Mouse (Mus musculus) B cell, adult 2 months (primary cell): ENCODE results near the gene H3f3a.

ENCODE experiments used
- DNase-seq, 2 experiments: peaks; one replicate each; pipeline ENCODE4 v3.0.0; 2022

H3f3a gene

DNA sequence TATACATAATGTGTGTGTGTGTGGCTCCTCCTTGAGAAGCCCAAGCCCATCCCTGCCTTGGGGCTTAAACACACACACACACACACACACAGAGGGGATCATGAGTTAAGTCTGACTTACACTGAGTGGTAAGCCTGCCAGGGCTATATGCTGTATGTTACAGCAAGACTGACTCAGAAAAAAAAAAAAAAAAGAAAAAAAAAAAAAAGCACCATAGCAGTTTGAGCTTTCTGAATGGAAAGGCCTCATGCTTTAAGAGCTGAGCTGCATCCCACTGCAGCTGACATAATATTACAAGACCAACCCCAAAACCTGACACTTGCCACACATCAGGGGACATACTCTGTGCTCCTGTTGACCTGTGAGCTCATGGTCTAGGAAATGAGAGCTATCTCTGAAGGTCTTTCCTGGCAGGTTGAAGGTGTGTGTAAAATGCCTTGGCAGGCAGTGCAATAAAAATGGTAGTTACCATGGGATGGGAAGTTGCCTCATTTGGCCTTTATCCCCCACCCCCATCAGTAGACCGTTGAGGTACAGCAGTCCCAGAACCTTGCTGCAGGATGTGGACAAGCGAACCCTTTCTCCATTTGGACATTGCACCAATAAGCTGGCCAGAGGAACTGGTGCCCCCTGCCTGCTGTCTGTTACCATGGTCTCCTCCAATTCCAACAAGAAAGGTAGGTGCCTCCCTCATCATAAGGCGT lies 56.3 kb downstream of the H3f3a start:
- no peak for DNase-seq

DNA sequence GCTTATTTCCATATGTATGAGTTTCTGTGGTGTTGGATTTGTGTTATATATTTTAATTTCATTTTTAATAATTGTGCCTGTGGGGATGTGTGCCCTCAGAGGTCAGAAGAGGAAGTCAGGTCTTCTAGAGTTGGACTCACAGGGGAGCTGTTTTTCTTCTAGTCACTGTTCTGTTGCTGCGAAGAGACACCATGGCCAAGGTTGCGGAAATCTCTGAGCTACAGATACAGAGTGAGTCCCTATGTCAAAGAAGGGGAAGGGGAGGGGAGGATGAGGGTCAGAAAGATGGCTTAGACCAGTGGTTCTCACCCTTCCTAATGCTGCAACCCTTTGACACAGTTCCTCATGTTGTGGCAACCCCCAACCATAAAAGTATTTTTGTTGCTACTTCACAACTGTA lies 57.0 kb downstream of the H3f3a start:
- no peak for DNase-seq

DNA sequence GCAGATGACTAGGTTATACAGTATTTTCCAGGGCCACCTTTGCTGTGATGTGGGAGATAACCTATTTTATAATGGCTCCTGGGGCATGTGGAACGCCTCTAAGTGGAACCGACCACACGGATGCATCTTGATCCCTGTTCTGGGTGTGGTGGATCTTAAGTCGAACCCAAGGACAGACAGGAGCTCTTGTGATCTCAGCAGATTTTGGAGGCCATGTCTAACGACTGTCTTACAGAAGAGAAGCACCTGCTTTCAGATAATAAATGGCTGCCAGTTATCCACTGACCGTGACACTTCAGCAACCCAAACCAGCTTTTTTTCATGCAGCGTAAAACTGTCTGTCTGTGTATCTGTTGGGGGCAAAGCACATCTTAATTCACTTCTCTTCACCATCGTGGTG lies 59.4 kb downstream of the H3f3a start:
- no peak for DNase-seq

DNA sequence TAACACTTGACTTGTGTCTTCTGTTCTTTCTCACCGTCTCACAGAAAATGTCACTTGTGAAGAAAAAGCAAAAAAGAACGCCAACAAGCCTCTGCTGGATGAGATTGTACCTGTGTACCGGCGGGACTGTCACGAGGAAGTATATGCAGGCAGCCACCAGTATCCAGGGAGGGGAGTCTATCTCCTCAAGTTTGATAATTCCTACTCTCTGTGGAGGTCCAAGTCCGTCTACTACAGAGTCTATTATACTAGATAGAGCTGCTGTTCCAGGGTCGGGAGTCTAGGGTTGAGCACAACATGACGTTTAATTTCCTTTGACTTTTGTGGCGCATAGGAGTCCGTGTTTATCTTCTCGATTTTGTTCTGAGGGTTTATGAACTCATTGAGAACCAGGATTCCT lies 61.6 kb downstream of the H3f3a start:
- no peak for DNase-seq
